Mouse (Mus musculus): ENCODE data around the gene Tanc2. TPM values are rescaled to one million over a fixed set of nuclear protein-coding genes. Genes with fewer than 3 reads are reported as not detected.

Gene Tanc2
- polyA plus RNA-seq, 1 experiment from 2014 or later, result 17.9 TPM

- H3K4me1 ChIP-seq, result peaks cover 15% of the 10 kb centered on the region; the same call in 1 of the 2 replicates
- H3K9me3 ChIP-seq, result no peaks in the 10 kb centered on the region
- H3K27ac ChIP-seq (replicated peaks), result no peak overlapping the region
- H3K4me3 ChIP-seq, result no peak overlapping the region
- 22% methylated on average over 4 of the region's 4 CpGs for WGBS
- ATAC-seq (ENCODE audit: low FRiP score, low read depth), result no peak
- no peak overlapping the region for H3K4me2 ChIP-seq (replicated peaks)
- H3K27me3 ChIP-seq, result no peaks in the 10 kb centered on the region; the same call in 1 of the 2 replicates
- H3K36me3 ChIP-seq, result no peaks in the 10 kb centered on the region
- no peak overlapping the region for H3K9ac ChIP-seq (replicated peaks)
Measured at GRCm38 (mm10) chr11:105760346-105760745, 170.6 kb downstream of the Tanc2 start.

- no peaks in the 10 kb centered on the region for H3K9me3 ChIP-seq
- no peaks in the 10 kb centered on the region for H3K27me3 ChIP-seq
- H3K9ac ChIP-seq (replicated peaks), result no peak overlapping the region
- H3K4me3 ChIP-seq, result no peak overlapping the region
- H3K27ac ChIP-seq (replicated peaks), result no peak overlapping the region
- peaks cover 7% of the 10 kb centered on the region; the same call in 1 of the 2 replicates for H3K36me3 ChIP-seq
- no peaks in the 10 kb centered on the region for H3K4me1 ChIP-seq
- no peak for ATAC-seq (ENCODE audit: low FRiP score, low read depth)
- H3K4me2 ChIP-seq (replicated peaks), result no peak overlapping the region
Measured at GRCm38 (mm10) chr11:105777802-105778201, 188.0 kb downstream of the Tanc2 start.

GRCm38 (mm10) chr11:105792501-105792900 is 202.7 kb downstream of the Tanc2 start:
- Histone ChIP-seq H3K9me3 (0 out of 2 replicates have a peak, but pooled peaks cover 3% of the 10 kb centered on the region), H3K27ac (replicated peaks) (no peak overlapping the region), H3K36me3 (no peaks in the 10 kb centered on the region), H3K4me3 (no peak overlapping the region), H3K4me1 (no peaks in the 10 kb centered on the region), H3K9ac (replicated peaks) (no peak overlapping the region), H3K27me3 (no peaks in the 10 kb centered on the region), H3K4me2 (replicated peaks) (no peak overlapping the region)
- ATAC-seq (ENCODE audit: low FRiP score, low read depth), result no peak

- H3K27me3 ChIP-seq, result no peaks in the 10 kb centered on the region
- H3K4me2 ChIP-seq (replicated peaks), result no peak overlapping the region
- 92% methylated on average over 3 of the region's 3 CpGs for WGBS
- H3K4me3 ChIP-seq, result no peak overlapping the region
- ATAC-seq (ENCODE audit: low FRiP score, low read depth), result no peak
- no peaks in the 10 kb centered on the region for H3K9me3 ChIP-seq
- H3K4me1 ChIP-seq, result no peaks in the 10 kb centered on the region
- no peaks in the 10 kb centered on the region for H3K36me3 ChIP-seq
- no peak overlapping the region for H3K9ac ChIP-seq (replicated peaks)
- no peak overlapping the region for H3K27ac ChIP-seq (replicated peaks)
Measured at GRCm38 (mm10) chr11:105803686-105804085, 213.9 kb downstream of the Tanc2 start.

GRCm38 (mm10) chr11:105804776-105805175 is 215.0 kb downstream of the Tanc2 start:
- H3K9ac ChIP-seq (replicated peaks), result no peak overlapping the region
- H3K4me3 ChIP-seq, result no peak overlapping the region
- no peak for ATAC-seq (ENCODE audit: low FRiP score, low read depth)
- no peaks in the 10 kb centered on the region for H3K36me3 ChIP-seq
- no peak overlapping the region for H3K27ac ChIP-seq (replicated peaks)
- H3K9me3 ChIP-seq, result no peaks in the 10 kb centered on the region
- H3K4me1 ChIP-seq, result no peaks in the 10 kb centered on the region
- WGBS, result 76% methylated on average over 3 of the region's 3 CpGs
- H3K27me3 ChIP-seq, result no peaks in the 10 kb centered on the region
- no peak overlapping the region for H3K4me2 ChIP-seq (replicated peaks)

- WGBS, result 92% methylated on average over 5 of the region's 5 CpGs
Measured at GRCm38 (mm10) chr11:105807103-105807502, 217.3 kb downstream of the Tanc2 start.

GRCm38 (mm10) chr11:105823246-105823645 is 233.5 kb downstream of the Tanc2 start:
- H3K27me3 ChIP-seq, result no peaks in the 10 kb centered on the region
- H3K4me1 ChIP-seq, result no peaks in the 10 kb centered on the region
- 83% methylated on average over 1 of the region's 1 CpGs for WGBS
- no peaks in the 10 kb centered on the region for H3K9me3 ChIP-seq
- H3K36me3 ChIP-seq, result no peaks in the 10 kb centered on the region
- ATAC-seq (ENCODE audit: low FRiP score, low read depth), result no peak
- no peak overlapping the region for H3K27ac ChIP-seq (replicated peaks)
- H3K4me2 ChIP-seq (replicated peaks), result no peak overlapping the region
- H3K4me3 ChIP-seq, result no peak overlapping the region
- no peak overlapping the region for H3K9ac ChIP-seq (replicated peaks)

More at GRCm38 (mm10) chr11:105807103-105807502, 217.3 kb downstream of the Tanc2 start:
- Histone ChIP-seq H3K36me3 (no peaks in the 10 kb centered on the region), H3K27me3 (no peaks in the 10 kb centered on the region), H3K4me2 (replicated peaks) (no peak overlapping the region), H3K9me3 (no peaks in the 10 kb centered on the region), H3K4me3 (no peak overlapping the region), H3K4me1 (no peaks in the 10 kb centered on the region), H3K9ac (replicated peaks) (no peak overlapping the region), H3K27ac (replicated peaks) (no peak overlapping the region)
- no peak for ATAC-seq (ENCODE audit: low FRiP score, low read depth)

GRCm38 (mm10) chr11:105823759-105824158 is 234.0 kb downstream of the Tanc2 start:
- H3K4me1 ChIP-seq, result no peaks in the 10 kb centered on the region
- H3K9ac ChIP-seq (replicated peaks), result no peak overlapping the region
- no peak for ATAC-seq (ENCODE audit: low FRiP score, low read depth)
- no peaks in the 10 kb centered on the region for H3K9me3 ChIP-seq
- H3K27me3 ChIP-seq, result no peaks in the 10 kb centered on the region
- H3K36me3 ChIP-seq, result no peaks in the 10 kb centered on the region
- no peak overlapping the region for H3K4me3 ChIP-seq
- 74% methylated on average over 2 of the region's 2 CpGs for WGBS
- H3K27ac ChIP-seq (replicated peaks), result no peak overlapping the region
- no peak overlapping the region for H3K4me2 ChIP-seq (replicated peaks)

- Histone ChIP-seq H3K36me3 (no peaks in the 10 kb centered on the region), H3K9me3 (no peaks in the 10 kb centered on the region), H3K4me2 (replicated peaks) (no peak overlapping the region), H3K4me3 (no peak overlapping the region), H3K4me1 (no peaks in the 10 kb centered on the region), H3K9ac (replicated peaks) (no peak overlapping the region), H3K27me3 (no peaks in the 10 kb centered on the region), H3K27ac (replicated peaks) (no peak overlapping the region)
- WGBS, result 85% methylated on average over 2 of the region's 2 CpGs
- no peak for ATAC-seq (ENCODE audit: low FRiP score, low read depth)
Measured at GRCm38 (mm10) chr11:105828175-105828574, 238.4 kb downstream of the Tanc2 start.

GRCm38 (mm10) chr11:105835209-105835608 is 245.4 kb downstream of the Tanc2 start:
- Histone ChIP-seq H3K4me1 (no peaks in the 10 kb centered on the region), H3K9ac (replicated peaks) (no peak overlapping the region), H3K9me3 (no peaks in the 10 kb centered on the region), H3K4me2 (replicated peaks) (no peak overlapping the region), H3K27ac (replicated peaks) (no peak overlapping the region), H3K4me3 (no peak overlapping the region), H3K27me3 (no peaks in the 10 kb centered on the region), H3K36me3 (no peaks in the 10 kb centered on the region)
- ATAC-seq (ENCODE audit: low FRiP score, low read depth), result no peak
- 92% methylated on average over 4 of the region's 4 CpGs for WGBS

GRCm38 (mm10) chr11:105836344-105836891 is 246.6 kb downstream of the Tanc2 start:
- Histone ChIP-seq H3K36me3 (no peaks in the 10 kb centered on the region), H3K27me3 (no peaks in the 10 kb centered on the region), H3K9me3 (no peaks in the 10 kb centered on the region), H3K4me2 (replicated peaks) (no peak overlapping the region), H3K27ac (replicated peaks) (no peak overlapping the region), H3K4me1 (no peaks in the 10 kb centered on the region), H3K4me3 (no peak overlapping the region), H3K9ac (replicated peaks) (no peak overlapping the region)
- 90% methylated on average over 6 of the region's 6 CpGs for WGBS
- ATAC-seq (ENCODE audit: low FRiP score, low read depth), result no peak

GRCm38 (mm10) chr11:105837962-105838361 is 248.2 kb downstream of the Tanc2 start:
- no peak overlapping the region for H3K9ac ChIP-seq (replicated peaks)
- no peaks in the 10 kb centered on the region for H3K4me1 ChIP-seq
- H3K27ac ChIP-seq (replicated peaks), result no peak overlapping the region
- no peak overlapping the region for H3K4me3 ChIP-seq
- H3K27me3 ChIP-seq, result no peaks in the 10 kb centered on the region
- H3K36me3 ChIP-seq, result no peaks in the 10 kb centered on the region
- no peak for ATAC-seq (ENCODE audit: low FRiP score, low read depth)
- H3K9me3 ChIP-seq, result no peaks in the 10 kb centered on the region
- H3K4me2 ChIP-seq (replicated peaks), result no peak overlapping the region

GRCm38 (mm10) chr11:105845901-105846300 is 256.1 kb downstream of the Tanc2 start:
- H3K4me3 ChIP-seq, result no peak overlapping the region
- H3K4me2 ChIP-seq (replicated peaks), result no peak overlapping the region
- 88% methylated on average over 1 of the region's 1 CpGs for WGBS
- H3K27ac ChIP-seq (replicated peaks), result no peak overlapping the region
- H3K9ac ChIP-seq (replicated peaks), result no peak overlapping the region
- no peaks in the 10 kb centered on the region for H3K27me3 ChIP-seq
- H3K36me3 ChIP-seq, result no peaks in the 10 kb centered on the region
- no peak for ATAC-seq (ENCODE audit: low FRiP score, low read depth)
- H3K4me1 ChIP-seq, result no peaks in the 10 kb centered on the region
- H3K9me3 ChIP-seq, result no peaks in the 10 kb centered on the region

Measured in midbrain, embryonic 12.5 days (tissue).